15 mouse cellular contexts compared by ENCODE assay signal in the genomic region with DNA sequence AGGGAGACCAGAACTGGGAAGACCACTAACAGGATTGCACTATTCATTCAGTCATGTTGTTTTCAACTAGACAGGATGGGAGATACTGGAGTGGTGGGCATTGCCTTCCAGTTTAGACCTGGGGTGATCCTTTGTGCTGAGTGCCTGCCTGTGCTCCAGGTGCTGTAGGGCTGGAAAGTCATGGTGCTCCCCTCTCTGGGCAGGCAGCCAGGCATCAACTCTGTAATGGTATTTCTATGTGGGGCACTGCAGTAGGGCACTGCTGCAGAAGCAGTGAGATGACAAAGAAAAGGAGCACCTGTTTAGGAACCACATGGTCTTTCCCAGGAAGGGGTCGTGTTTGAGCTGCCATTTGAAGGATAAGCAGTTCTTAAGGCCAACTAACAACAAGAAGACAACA. TPM values are rescaled to one million over a fixed set of nuclear protein-coding genes. Genes with fewer than 3 reads are reported as not detected.
DNase-seq lines count a peak whose midpoint lies in the region; ATAC-seq and TF ChIP-seq lines count a peak whose summit lies in the region.
"Had no signal": no experiment of that assay in that cellular context is flagged by ENCODE, and none has a peak within 500 bp of the region (broad histone marks: within the 10 kb centered on the region; RNA-seq: fewer than 3 reads in every experiment).

No protein-coding gene starts in this region.

- TF ChIP-seq CTCF in heart, postnatal 0 days (IDR thresholded peaks at IDR 0.05; ENCODE audit: low read depth) = no peak

- no peaks in the 10 kb centered on the region for H3K27me3 ChIP-seq in heart, postnatal 0 days (ENCODE audit: control insufficient read depth, insufficient read depth, low read length)
- H3K27me3 ChIP-seq: embryonic facial prominence, embryonic 15.5 days; forebrain, embryonic 12.5 days; neural tube, embryonic 13.5 days had no signal

- peak; percentile 66; the same call in 1 of the 2 replicates for ATAC-seq in heart, postnatal 0 days (ENCODE audit: insufficient read depth, low read depth)
- no peak for ATAC-seq in activated CD4-positive, CD25-positive, alpha-beta regulatory T cell, adult 4 months

- TF ChIP-seq EP300 in heart, postnatal 0 days (IDR thresholded peaks at IDR 0.05; ENCODE audit: low read depth) = no peak

- WGBS in heart, postnatal 0 days = 18% methylated on average over 1 of the region's 1 CpGs

- H3K4me2 ChIP-seq in heart, postnatal 0 days (ENCODE audit: low read depth, low read length) = no peak overlapping the region
- H3K4me2 ChIP-seq: embryonic facial prominence, embryonic 15.5 days; forebrain, embryonic 12.5 days; neural tube, embryonic 13.5 days had no signal

- H3K36me3 ChIP-seq in heart, postnatal 0 days (replicated peaks; ENCODE audit: control insufficient read depth, insufficient read depth, low read length) = no peaks in the 10 kb centered on the region
- H3K36me3 ChIP-seq: embryonic facial prominence, embryonic 15.5 days; forebrain, embryonic 12.5 days; neural tube, embryonic 13.5 days had no signal

- H3K4me1 ChIP-seq in heart, postnatal 0 days (ENCODE audit: control insufficient read depth, insufficient read depth) = peaks cover 45% of the 10 kb centered on the region

- no peaks in the 10 kb centered on the region for H3K9me3 ChIP-seq in heart, postnatal 0 days (replicated peaks; ENCODE audit: control insufficient read depth, low read length)
- H3K9me3 ChIP-seq: embryonic facial prominence, embryonic 15.5 days; forebrain, embryonic 12.5 days; neural tube, embryonic 13.5 days had no signal

- intact Hi-C loops in heart, postnatal 25 days (cut with DNase I) = no loop called here

- DNase-seq in cerebellum, adult 11-12 months = peak; percentile 18
- no peak for DNase-seq in cerebellum, adult 11 months
- peak; percentile 34 for DNase-seq in heart, postnatal 0 days (ENCODE audit: low spot score)
- no peak for DNase-seq in heart, postnatal 25 days (ENCODE audit: low spot score)
- peak; percentile 38 for DNase-seq in NIH3T3 (ENCODE audit: low read depth)
- peak; percentile 16 to 53 for DNase-seq in kidney, postnatal 36 days
- DNase-seq in ovary, postnatal 10 days (ENCODE audit: low spot score) = no peak
- DNase-seq: layer of hippocampus, postnatal 36 days; lung, postnatal 4 days; right cerebral cortex, adult 18-20 months; spleen, adult 18-20 months had no signal

- no peak overlapping the region for H3K9ac ChIP-seq in heart, postnatal 0 days (replicated peaks; ENCODE audit: low read depth, low read length)
- H3K9ac ChIP-seq: embryonic facial prominence, embryonic 15.5 days; forebrain, embryonic 12.5 days; neural tube, embryonic 13.5 days had no signal

- H3K4me3 ChIP-seq in heart, postnatal 0 days (ENCODE audit: low read depth, low read length) = no peak overlapping the region
- H3K4me3 ChIP-seq: embryonic facial prominence, embryonic 15.5 days; forebrain, embryonic 12.5 days; neural tube, embryonic 13.5 days had no signal

- peak overlapping the region; percentile 6; the same call in 1 of the 2 replicates for H3K27ac ChIP-seq in heart, postnatal 0 days (ENCODE audit: low read depth)
- H3K27ac ChIP-seq: embryonic facial prominence, embryonic 15.5 days; forebrain, embryonic 12.5 days; neural tube, embryonic 13.5 days had no signal

RNA-seq across cellular contexts. Expression of gene Stk38l, which starts 7.9 kb away (rescaled TPM):
- 9.9 and 13.4 TPM in 2 replicates for total RNA-seq in heart, postnatal 0 days (2014; rRNA removed; ENCODE audit: low replicate concordance)
- polyA plus RNA-seq in heart, postnatal 0 days (2015; fragmentation: Nextera tagmentation; extraction: Ambion mirVana) = 17.7 and 20.5 TPM in 2 replicates
- total RNA-seq in heart, postnatal 25 days (2021) = 10 to 100 TPM; 12.6 to 14.6 TPM
- 10 to 100 TPM; 17.6 to 23.5 TPM for polyA plus RNA-seq in activated CD4-positive, CD25-positive, alpha-beta regulatory T cell, adult 4 months (2017; shearing (Covaris generic))

Comparison
In these comparisons a context has a peak if more than half of its experiments do, and no peak if none do; other contexts are left out.
1. DNase-seq: peak in cerebellum, adult 11-12 months (single experiment), heart, postnatal 0 days (single experiment), NIH3T3 (single experiment) and kidney, postnatal 36 days (2 of 2); none in cerebellum, adult 11 months (single experiment), heart, postnatal 25 days (single experiment) and ovary, postnatal 10 days (single experiment).